In genomic region chr3:109031626-109032025, GRCm38 (mm10) we compare ENCODE assay signal across 25 mouse cellular contexts. TPM values are rescaled to one million over a fixed set of nuclear protein-coding genes. Genes with fewer than 3 reads are reported as not detected.
A peak's percentile ranks its signal among the peaks of the same experiment; 100 is the strongest.
DNase-seq lines count a peak whose midpoint lies in the region; ATAC-seq and TF ChIP-seq lines count a peak whose summit lies in the region.
"Had no signal": no experiment of that assay in that cellular context is flagged by ENCODE, and none has a peak within 500 bp of the region (broad histone marks: within the 10 kb centered on the region; RNA-seq: fewer than 3 reads in every experiment).

No protein-coding gene starts in this region.

- DNase-seq in stomach, postnatal 0 days (ENCODE audit: low spot score): no peak
- DNase-seq in layer of hippocampus, adult 11-12 months (ENCODE audit: low spot score): no peak
- no peak for DNase-seq in left cerebral cortex, postnatal 36 days (ENCODE audit: low spot score in 2 of 2)
- DNase-seq: adrenal gland, adult 8-10 months; cerebellum, adult 18-20 months; cerebellum, adult 9-11 months; cerebellum, postnatal 36 days; forebrain, postnatal 0 days had no signal

- H3K9ac ChIP-seq in intestine, embryonic 16.5 days (ENCODE audit: low read depth, low read length): no peak overlapping the region
- H3K9ac ChIP-seq in intestine, postnatal 0 days (ENCODE audit: low read depth, low read length): no peak overlapping the region
- no peak overlapping the region for H3K9ac ChIP-seq in stomach, embryonic 14.5 days (replicated peaks; ENCODE audit: low read depth, low read length)
- no peak overlapping the region for H3K9ac ChIP-seq in stomach, postnatal 0 days (ENCODE audit: low read length)
- H3K9ac ChIP-seq in stomach, embryonic 16.5 days (ENCODE audit: low read length): no peak overlapping the region
- H3K9ac ChIP-seq: forebrain, embryonic 13.5 days; forebrain, postnatal 0 days; heart, embryonic 12.5 days; hindbrain, embryonic 15.5 days had no signal

- intact Hi-C loops in left cerebral cortex, postnatal 36 days (cut with DNase I): no loop called here

- peaks cover 19% of the 10 kb centered on the region for H3K4me1 ChIP-seq in intestine, embryonic 16.5 days (ENCODE audit: control insufficient read depth, insufficient read depth, low read length)
- H3K4me1 ChIP-seq in intestine, postnatal 0 days (replicated peaks; ENCODE audit: control insufficient read depth, insufficient read depth, low read length): peaks cover 7% of the 10 kb centered on the region
- peaks cover 14% of the 10 kb centered on the region; the same call in 1 of the 2 replicates for H3K4me1 ChIP-seq in stomach, embryonic 14.5 days (ENCODE audit: control insufficient read depth, insufficient read depth, low read length)
- H3K4me1 ChIP-seq in stomach, postnatal 0 days (replicated peaks; ENCODE audit: control insufficient read depth, insufficient read depth): peaks cover 9% of the 10 kb centered on the region; the same call in 1 of the 2 replicates
- peaks cover 20% of the 10 kb centered on the region for H3K4me1 ChIP-seq in stomach, embryonic 16.5 days (ENCODE audit: control insufficient read depth, insufficient read depth, low read length)
- H3K4me1 ChIP-seq: heart, embryonic 12.5 days had no signal

- TF ChIP-seq EP300 in stomach, postnatal 0 days (optimal IDR thresholded peaks at IDR 0.05): no peak

- WGBS in intestine, embryonic 16.5 days: 71% methylated on average over 3 of the region's 3 CpGs
- WGBS in intestine, postnatal 0 days: 66% methylated on average over 3 of the region's 3 CpGs
- 79% methylated on average over 3 of the region's 3 CpGs for WGBS in stomach, embryonic 14.5 days
- WGBS in stomach, postnatal 0 days: 68% methylated on average over 3 of the region's 3 CpGs
- 81% methylated on average over 3 of the region's 3 CpGs for WGBS in stomach, embryonic 16.5 days

- H3K27me3 ChIP-seq in intestine, embryonic 16.5 days (replicated peaks; ENCODE audit: control insufficient read depth, insufficient read depth, low read length): no peaks in the 10 kb centered on the region
- no peaks in the 10 kb centered on the region for H3K27me3 ChIP-seq in intestine, postnatal 0 days (replicated peaks; ENCODE audit: control insufficient read depth, insufficient read depth, low read length)
- no peaks in the 10 kb centered on the region for H3K27me3 ChIP-seq in stomach, embryonic 14.5 days (ENCODE audit: control insufficient read depth, insufficient read depth, low read length)
- no peaks in the 10 kb centered on the region for H3K27me3 ChIP-seq in stomach, postnatal 0 days (ENCODE audit: control insufficient read depth, insufficient read depth, low read length)
- H3K27me3 ChIP-seq in stomach, embryonic 16.5 days (ENCODE audit: control insufficient read depth, insufficient read depth, low read length): no peaks in the 10 kb centered on the region
- H3K27me3 ChIP-seq: CH12.LX; forebrain, embryonic 13.5 days; heart, embryonic 12.5 days; hindbrain, embryonic 15.5 days had no signal

- no peak for TF ChIP-seq CTCF in intestine, postnatal 0 days (IDR thresholded peaks at IDR 0.05; ENCODE audit: low read depth)
- TF ChIP-seq CTCF in stomach, postnatal 0 days (IDR thresholded peaks at IDR 0.05; ENCODE audit: low read depth): no peak

- ATAC-seq in intestine, embryonic 16.5 days: 0 out of 2 replicates have a peak, but pooled peaks have one; percentile 12
- ATAC-seq in intestine, postnatal 0 days: no peak
- ATAC-seq in stomach, embryonic 14.5 days (ENCODE audit: insufficient number of reproducible peaks, insufficient read depth, low FRiP score, low read depth): no peak
- ATAC-seq in stomach, postnatal 0 days (ENCODE audit: low FRiP score, low TSS enrichment): no peak
- no peak for ATAC-seq in stomach, embryonic 16.5 days (ENCODE audit: insufficient read depth, low FRiP score)
- ATAC-seq: forebrain, embryonic 13.5 days; forebrain, postnatal 0 days had no signal

- no peaks in the 10 kb centered on the region for H3K36me3 ChIP-seq in intestine, embryonic 16.5 days (ENCODE audit: control insufficient read depth, insufficient read depth, low read length)
- no peaks in the 10 kb centered on the region for H3K36me3 ChIP-seq in intestine, postnatal 0 days (ENCODE audit: control insufficient read depth, insufficient read depth)
- H3K36me3 ChIP-seq in stomach, embryonic 14.5 days (ENCODE audit: control insufficient read depth, insufficient read depth, low read length): no peaks in the 10 kb centered on the region
- H3K36me3 ChIP-seq in stomach, postnatal 0 days (ENCODE audit: control insufficient read depth, insufficient read depth, low read length): no peaks in the 10 kb centered on the region
- no peaks in the 10 kb centered on the region for H3K36me3 ChIP-seq in stomach, embryonic 16.5 days (ENCODE audit: control insufficient read depth, insufficient read depth, low read length)
- H3K36me3 ChIP-seq: embryonic facial prominence, embryonic 10.5 days; heart, embryonic 12.5 days; hindbrain, embryonic 15.5 days had no signal

- H3K4me3 ChIP-seq in intestine, embryonic 16.5 days (ENCODE audit: low read length): no peak overlapping the region
- H3K4me3 ChIP-seq in intestine, postnatal 0 days (ENCODE audit: low read depth, low read length): no peak overlapping the region
- H3K4me3 ChIP-seq in stomach, embryonic 14.5 days (ENCODE audit: low read depth, low read length): no peak overlapping the region
- no peak overlapping the region for H3K4me3 ChIP-seq in stomach, postnatal 0 days (ENCODE audit: low read depth, low read length)
- no peak overlapping the region for H3K4me3 ChIP-seq in stomach, embryonic 16.5 days (replicated peaks; ENCODE audit: low read length)
- H3K4me3 ChIP-seq: embryonic facial prominence, embryonic 10.5 days; forebrain, embryonic 13.5 days; gastrocnemius, adult 2 months; heart, embryonic 12.5 days; hindbrain, embryonic 15.5 days had no signal

- no peak overlapping the region for H3K4me2 ChIP-seq in intestine, embryonic 16.5 days (ENCODE audit: low read depth, low read length)
- no peak overlapping the region for H3K4me2 ChIP-seq in intestine, postnatal 0 days (replicated peaks; ENCODE audit: low read depth)
- H3K4me2 ChIP-seq in stomach, embryonic 14.5 days (replicated peaks; ENCODE audit: low read depth, low read length): no peak overlapping the region
- H3K4me2 ChIP-seq in stomach, postnatal 0 days (replicated peaks; ENCODE audit: low read depth): no peak overlapping the region
- no peak overlapping the region for H3K4me2 ChIP-seq in stomach, embryonic 16.5 days (ENCODE audit: low read depth, low read length)
- H3K4me2 ChIP-seq: forebrain, embryonic 13.5 days; heart, embryonic 12.5 days; hindbrain, embryonic 15.5 days had no signal

- H3K9me3 ChIP-seq in intestine, embryonic 16.5 days (ENCODE audit: control insufficient read depth, low read length): 0 out of 2 replicates have a peak, but pooled peaks cover 3% of the 10 kb centered on the region
- H3K9me3 ChIP-seq in intestine, postnatal 0 days (ENCODE audit: control insufficient read depth): no peaks in the 10 kb centered on the region
- H3K9me3 ChIP-seq in stomach, embryonic 14.5 days (ENCODE audit: control insufficient read depth, low read depth, low read length): no peaks in the 10 kb centered on the region
- H3K9me3 ChIP-seq in stomach, postnatal 0 days (ENCODE audit: control insufficient read depth, low read length): no peaks in the 10 kb centered on the region
- H3K9me3 ChIP-seq in stomach, embryonic 16.5 days (replicated peaks; ENCODE audit: control insufficient read depth, low read length): no peaks in the 10 kb centered on the region
- H3K9me3 ChIP-seq: forebrain, embryonic 13.5 days; heart, embryonic 12.5 days; hindbrain, embryonic 15.5 days had no signal

- no peak overlapping the region; the same call in 1 of the 2 replicates for H3K27ac ChIP-seq in intestine, embryonic 16.5 days (ENCODE audit: low read length)
- H3K27ac ChIP-seq in intestine, postnatal 0 days (ENCODE audit: low read depth, low read length): no peak overlapping the region
- H3K27ac ChIP-seq in stomach, embryonic 14.5 days (ENCODE audit: low read length): peak overlapping the region; percentile 40; the same call in 1 of the 2 replicates
- no peak overlapping the region for H3K27ac ChIP-seq in stomach, postnatal 0 days (replicated peaks)
- peak overlapping the region; percentile 73; the same call in 1 of the 2 replicates for H3K27ac ChIP-seq in stomach, embryonic 16.5 days (ENCODE audit: low read length)
- H3K27ac ChIP-seq: hindbrain, embryonic 15.5 days had no signal

RNA-seq across cellular contexts. Expression of gene Fam102b, which starts 4.2 kb away (rescaled TPM):
- 4.2 TPM in 2 replicates for polyA plus RNA-seq in intestine, embryonic 16.5 days (2015; fragmentation: Nextera tagmentation; extraction: Ambion mirVana)
- 7.9 and 8.2 TPM in 2 replicates for polyA plus RNA-seq in intestine, postnatal 0 days (2015; fragmentation: Nextera tagmentation; extraction: Ambion mirVana)
- 18.0 and 19.5 TPM in 2 replicates for polyA plus RNA-seq in stomach, embryonic 14.5 days (2014; fragmentation: Nextera tagmentation; extraction: Ambion mirVana)
- polyA plus RNA-seq in stomach, postnatal 0 days (2015; fragmentation: Nextera tagmentation; extraction: Ambion mirVana): 8.5 and 9.4 TPM in 2 replicates
- polyA plus RNA-seq in stomach, embryonic 16.5 days (2015; fragmentation: Nextera tagmentation; extraction: Ambion mirVana): 8.0 and 8.8 TPM in 2 replicates
- total RNA-seq in left cerebral cortex, postnatal 36 days (2021): 10 to 100 TPM; 33.3 to 36.6 TPM

RNA-seq across cellular contexts. Expression of gene Slc25a54, which starts 48.6 kb away (rescaled TPM):
- polyA plus RNA-seq in intestine, embryonic 16.5 days (2015; fragmentation: Nextera tagmentation; extraction: Ambion mirVana): not detected in 2 replicates
- not detected in 2 replicates for polyA plus RNA-seq in intestine, postnatal 0 days (2015; fragmentation: Nextera tagmentation; extraction: Ambion mirVana)
- not detected in 2 replicates for polyA plus RNA-seq in stomach, embryonic 14.5 days (2014; fragmentation: Nextera tagmentation; extraction: Ambion mirVana)
- not detected in 2 replicates for polyA plus RNA-seq in stomach, postnatal 0 days (2015; fragmentation: Nextera tagmentation; extraction: Ambion mirVana)
- not detected in 2 replicates for polyA plus RNA-seq in stomach, embryonic 16.5 days (2015; fragmentation: Nextera tagmentation; extraction: Ambion mirVana)
- total RNA-seq in left cerebral cortex, postnatal 36 days (2021): not detected
- total RNA-seq: adrenal gland, adult 8-10 months; CH12.LX; forebrain, postnatal 0 days; gastrocnemius, adult 2 months; gastrocnemius, postnatal 25 days; granulocyte monocyte progenitor cell, adult 5-6 weeks; heart, adult 8-10 months; heart, postnatal 25 days had no signal
- polyA plus RNA-seq: embryonic facial prominence, embryonic 10.5 days; embryonic facial prominence, embryonic 14.5 days; forebrain, embryonic 13.5 days; forebrain, postnatal 0 days; heart, embryonic 12.5 days; heart, embryonic 16.5 days; hindbrain, embryonic 11.5 days; hindbrain, embryonic 15.5 days had no signal

Comparison
In these comparisons a context has a peak if more than half of its experiments do, and no peak if none do; other contexts are left out.
1. H3K27ac ChIP-seq: peak in stomach, embryonic 14.5 days (single experiment) and stomach, embryonic 16.5 days (single experiment); none in intestine, embryonic 16.5 days (single experiment), intestine, postnatal 0 days (single experiment) and stomach, postnatal 0 days (single experiment).